Mouse (Mus musculus): ENCODE results near the gene Baat.
"Not testable (repeated sequence)": the region's sequence is repeated elsewhere in the genome, so short reads cannot be mapped to it uniquely, and the experiment has no call there.

Baat gene

GRCm38 (mm10) chr4:49506386-49506785 lies at the start of gene Baat:
TSS of gene Baat (minus strand) at chr4:49506557.
- DNase-seq = no peak

GRCm38 (mm10) chr4:49553380-49553779 lies 47.0 kb upstream of the Baat start:
- no peak for DNase-seq

GRCm38 (mm10) chr4:49549383-49549782 lies 43.0 kb upstream of the Baat start, which contains the start of gene Aldob:
TSS of gene Aldob (minus strand) at chr4:49549546.
- no peak for DNase-seq

- no peak for DNase-seq
Observed at GRCm38 (mm10) chr4:49547544-49548219, 41.3 kb upstream of the Baat start.

- no peak for DNase-seq
Observed at GRCm38 (mm10) chr4:49546873-49547543, 40.7 kb upstream of the Baat start.

GRCm38 (mm10) chr4:49546026-49546425 lies 39.7 kb upstream of the Baat start:
- DNase-seq = no peak

- peak; percentile 24 to 26 for DNase-seq
Observed at GRCm38 (mm10) chr4:49540966-49541365, 34.6 kb upstream of the Baat start.

- no peak for DNase-seq
Observed at GRCm38 (mm10) chr4:49539665-49540064, 33.3 kb upstream of the Baat start.

GRCm38 (mm10) chr4:49536671-49537070 lies 30.3 kb upstream of the Baat start:
- DNase-seq = no peak

- no peak for DNase-seq
Observed at GRCm38 (mm10) chr4:49535675-49536294, 29.4 kb upstream of the Baat start.

- no peak for DNase-seq
Observed at GRCm38 (mm10) chr4:49535036-49535435, 28.7 kb upstream of the Baat start.

- DNase-seq = peak; percentile 36 to 37
Observed at GRCm38 (mm10) chr4:49522576-49522975, 16.2 kb upstream of the Baat start.

GRCm38 (mm10) chr4:49521346-49521745 lies 15.0 kb upstream of the Baat start:
- DNase-seq = no peak

GRCm38 (mm10) chr4:49520572-49521340 lies 14.4 kb upstream of the Baat start, which contains the start of the genes Mrpl50 and Zfp189:
TSS of gene Mrpl50 (minus strand) at chr4:49521093.
TSS of gene Zfp189 (plus strand) at chr4:49521176.
- peak; percentile 93 to 95 for DNase-seq

- DNase-seq = no peak
Observed at GRCm38 (mm10) chr4:49519476-49519875, 13.1 kb upstream of the Baat start.

GRCm38 (mm10) chr4:49514441-49514840 lies 8.1 kb upstream of the Baat start:
- no peak for DNase-seq

GRCm38 (mm10) chr4:49512636-49513035 lies 6.3 kb upstream of the Baat start:
- DNase-seq = no peak

GRCm38 (mm10) chr4:49510236-49510835 lies 4.0 kb upstream of the Baat start:
- DNase-seq = not testable (repeated sequence)

GRCm38 (mm10) chr4:49509183-49509582 lies 2.8 kb upstream of the Baat start:
- DNase-seq = no peak

GRCm38 (mm10) chr4:49503563-49503962 lies 2.8 kb downstream of the Baat start:
- DNase-seq = no peak

GRCm38 (mm10) chr4:49485934-49486650 lies 20.3 kb downstream of the Baat start:
- DNase-seq = not testable (repeated sequence)

GRCm38 (mm10) chr4:49485442-49485841 lies 20.9 kb downstream of the Baat start:
- DNase-seq = no peak

Data from cerebellum, postnatal 14 days (tissue).